Mouse (Mus musculus): ENCODE measurements around the gene Olfr371. TPM values are rescaled to one million over a fixed set of nuclear protein-coding genes. Genes with fewer than 3 reads are reported as not detected.

The Olfr371 gene
- not detected in 2 replicates for total RNA-seq (2021)
- long read RNA-seq, result 0 reads

GRCm38 (mm10) chr8:85225688-85226087 is at the start of gene Olfr371:
Gene Olfr371 (plus strand): TSS chr8:85225988.
- no peak for DNase-seq

- DNase-seq, result no peak
These were observed 33.4 kb upstream of the Olfr371 start for GRCm38 (mm10) chr8:85192346-85192745.

DNA sequence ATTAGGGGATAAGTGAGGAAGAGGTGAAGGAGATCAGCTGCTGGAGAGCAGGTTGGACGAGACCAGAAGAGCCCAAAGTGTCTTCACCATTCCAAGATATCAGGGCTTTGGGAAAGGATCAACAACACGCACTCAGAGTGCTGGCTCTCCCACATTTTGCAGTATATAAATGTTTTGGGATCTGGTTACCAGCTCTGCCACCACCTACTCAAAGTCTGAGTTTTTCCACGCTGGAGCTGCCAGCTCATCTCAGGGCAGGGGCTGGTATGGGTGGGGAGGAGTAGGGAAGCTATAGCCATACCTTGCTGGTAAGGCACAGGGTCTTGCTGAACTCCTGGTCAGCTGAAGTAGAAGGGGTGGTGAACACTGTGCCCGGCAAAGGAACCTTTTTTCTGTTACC is 5.6 kb upstream of the Olfr371 start:
- no peak for DNase-seq

DNA sequence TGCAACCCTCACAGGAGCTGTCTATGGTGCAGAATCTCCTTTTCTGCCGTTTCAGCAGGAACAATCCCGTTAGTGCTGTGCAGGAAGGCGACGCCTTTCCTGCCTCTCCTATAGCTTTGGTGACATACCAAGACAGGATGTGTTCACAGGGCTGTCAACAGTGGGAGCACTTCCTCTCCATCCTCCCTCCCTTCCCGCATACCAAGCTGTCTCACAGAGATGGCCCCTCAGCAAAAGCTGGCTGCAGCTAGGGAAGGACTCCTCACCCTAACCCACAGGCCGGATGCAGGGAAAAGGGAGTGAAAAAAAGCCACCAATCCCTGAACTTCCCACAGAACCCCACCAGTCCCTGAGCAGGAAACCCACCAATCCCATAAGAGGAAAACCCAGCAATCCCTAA is 4.8 kb upstream of the Olfr371 start:
- no peak for DNase-seq

- no peak for DNase-seq
These were observed 1.5 kb downstream of the Olfr371 start for GRCm38 (mm10) chr8:85227297-85227696.

Other genes starting within 250 kb of the Olfr371 start
- gene Junb, start 247.3 kb upstream of the Olfr371 start, total RNA-seq (2021), result 32.8 and 33.2 TPM in 2 replicates
- 7.7 and 10.8 TPM in 2 replicates for gene Hook2, start 235.4 kb upstream of the Olfr371 start, total RNA-seq (2021)
- gene Best2, start 211.5 kb upstream of the Olfr371 start, total RNA-seq (2021), result not detected in 2 replicates
- 95.0 and 105 TPM in 2 replicates for gene Asna1, start 200.7 kb upstream of the Olfr371 start, total RNA-seq (2021)
- 152 and 164 TPM in 2 replicates for gene Trir, start 199.2 kb upstream of the Olfr371 start, total RNA-seq (2021)
- gene Tnpo2, start 189.1 kb upstream of the Olfr371 start, total RNA-seq (2021), result 71.1 and 78.3 TPM in 2 replicates
- gene Fbxw9, start 165.9 kb upstream of the Olfr371 start, total RNA-seq (2021), result 17.7 and 21.7 TPM in 2 replicates
- not detected in 2 replicates for gene Gm5741, start 158.0 kb upstream of the Olfr371 start, total RNA-seq (2021)
- gene Dhps, start 154.2 kb upstream of the Olfr371 start, total RNA-seq (2021), result 25.8 and 36.9 TPM in 2 replicates
- 86.5 and 108 TPM in 2 replicates for gene Wdr83os, start 145.2 kb upstream of the Olfr371 start, total RNA-seq (2021)
- gene Wdr83, start 144.7 kb upstream of the Olfr371 start, total RNA-seq (2021), result 22.7 and 29.2 TPM in 2 replicates
- 54.3 and 58.5 TPM in 2 replicates for gene Man2b1, start 142.7 kb upstream of the Olfr371 start, total RNA-seq (2021)
- gene Zfp791, start 102.9 kb upstream of the Olfr371 start, total RNA-seq (2021), result 1.5 and 2.4 TPM in 2 replicates
- gene Cks1brt, start 74.1 kb upstream of the Olfr371 start, total RNA-seq (2021), result not detected in 2 replicates
- gene Orc6, start 73.6 kb downstream of the Olfr371 start, total RNA-seq (2021), result 20.9 and 23.6 TPM in 2 replicates
- 98.9 and 99.7 TPM in 2 replicates for gene Vps35, start 73.8 kb downstream of the Olfr371 start, total RNA-seq (2021)
- 0.61 TPM in 1 of 2 replicates, not detected in the other for gene Mylk3, start 160.4 kb downstream of the Olfr371 start, total RNA-seq (2021)
- gene 4921524J17Rik, start 206.8 kb downstream of the Olfr371 start, total RNA-seq (2021), result 29.9 and 58.2 TPM in 2 replicates